Mouse (Mus musculus): ENCODE data around the gene Sall2. TPM values are rescaled to one million over a fixed set of nuclear protein-coding genes. Genes with fewer than 3 reads are reported as not detected.

Sall2 gene
- 16.2 and 16.9 TPM in 2 replicates for polyA plus RNA-seq (2015; fragmentation: Nextera tagmentation; extraction: Ambion mirVana)

DNA sequence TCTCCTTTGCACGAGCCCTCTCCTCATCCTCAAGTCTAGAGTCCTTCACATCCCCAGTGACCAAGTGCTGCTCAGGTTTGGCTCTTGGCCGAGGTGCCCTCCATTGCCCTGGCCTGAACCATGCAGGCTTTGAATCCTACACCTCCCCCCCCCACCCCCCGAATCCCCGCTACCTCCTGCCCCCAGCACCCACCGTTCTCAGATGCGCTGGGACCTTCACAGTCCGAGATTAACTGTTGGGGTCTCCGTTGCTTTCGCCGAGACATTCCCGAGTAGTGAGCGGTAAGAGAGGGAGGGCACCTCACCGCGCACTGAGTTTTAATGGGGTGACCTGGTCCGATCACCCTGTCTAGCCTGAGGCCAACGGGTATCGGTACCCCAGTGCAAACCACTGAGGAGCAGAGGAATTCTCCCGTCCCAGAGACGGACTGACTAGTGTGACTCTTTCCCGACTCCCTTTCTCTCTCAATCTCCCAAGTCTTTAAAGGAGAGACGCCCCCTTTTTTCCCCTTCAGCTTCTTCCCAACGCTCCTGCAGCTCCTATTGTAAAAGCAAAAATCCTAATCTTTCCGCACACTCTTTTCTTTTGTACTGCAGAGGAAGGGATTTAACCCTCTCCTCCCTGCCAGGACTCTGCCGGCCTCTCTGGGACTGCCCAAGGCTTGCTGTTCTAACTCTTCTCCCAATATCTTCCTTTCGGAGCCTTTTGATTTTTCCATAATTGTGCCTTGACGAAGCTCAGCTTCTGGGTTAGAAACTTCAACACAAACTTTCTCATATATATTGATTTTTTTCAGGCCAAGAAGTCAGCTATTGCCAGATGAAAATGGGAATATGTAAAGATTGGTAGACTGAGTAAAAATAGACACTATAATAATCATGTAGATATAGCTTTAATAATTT, at the start of gene Sall2:
Gene Sall2 (minus strand): TSS at position 853 of the 903 bp plus-strand sequence.
- H3K9ac ChIP-seq, result peak within 1 kb of the TSS; percentile 20; the same call in 1 of the 2 replicates
- H3K36me3 ChIP-seq, result no peaks in the 10 kb centered on the region
- ATAC-seq (ENCODE audit: borderline replicate concordance, extremely low read depth, low FRiP score, low TSS enrichment), result no peak
- H3K4me2 ChIP-seq, result peak within 1 kb of the TSS; percentile 71
- 0 out of 2 replicates have a peak, but pooled peaks cover 11% of the 10 kb centered on the region for H3K4me1 ChIP-seq
- WGBS, result 2% methylated on average over 26 of the region's 26 CpGs
- peaks cover 58% of the 10 kb centered on the region for H3K27me3 ChIP-seq
- no peak within 1 kb of the TSS for H3K27ac ChIP-seq
- no peaks in the 10 kb centered on the region for H3K9me3 ChIP-seq
- H3K4me3 ChIP-seq, result peak within 1 kb of the TSS; percentile 34

DNA sequence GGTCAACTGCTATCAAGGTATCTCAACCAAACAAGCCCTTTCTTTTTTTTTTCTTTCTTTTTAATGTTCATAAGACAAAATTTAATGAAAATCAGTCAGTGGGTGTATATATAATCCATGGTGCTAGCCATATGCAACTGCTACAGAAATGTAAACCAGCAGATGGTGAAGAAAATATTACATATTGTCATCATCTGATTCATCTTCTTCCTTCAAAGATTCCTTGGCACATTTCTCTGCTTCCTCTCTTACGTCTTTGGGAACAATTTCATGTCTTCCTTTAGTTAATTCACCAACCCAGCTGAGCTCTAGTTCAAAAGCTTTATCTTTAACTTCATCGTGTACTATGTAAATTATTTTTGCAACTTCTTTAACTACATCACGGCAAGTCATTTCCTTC, 40.2 kb upstream of the Sall2 start:
- no peaks in the 10 kb centered on the region for H3K4me1 ChIP-seq
- no peaks in the 10 kb centered on the region for H3K9me3 ChIP-seq
- no peaks in the 10 kb centered on the region for H3K27me3 ChIP-seq
- H3K27ac ChIP-seq, result no peak overlapping the region
- no peak overlapping the region for H3K4me2 ChIP-seq
- ATAC-seq (ENCODE audit: borderline replicate concordance, extremely low read depth, low FRiP score, low TSS enrichment), result no peak
- H3K36me3 ChIP-seq, result no peaks in the 10 kb centered on the region
- no peak overlapping the region for H3K4me3 ChIP-seq
- H3K9ac ChIP-seq, result no peak overlapping the region
- 77% methylated on average over 3 of the region's 3 CpGs for WGBS

DNA sequence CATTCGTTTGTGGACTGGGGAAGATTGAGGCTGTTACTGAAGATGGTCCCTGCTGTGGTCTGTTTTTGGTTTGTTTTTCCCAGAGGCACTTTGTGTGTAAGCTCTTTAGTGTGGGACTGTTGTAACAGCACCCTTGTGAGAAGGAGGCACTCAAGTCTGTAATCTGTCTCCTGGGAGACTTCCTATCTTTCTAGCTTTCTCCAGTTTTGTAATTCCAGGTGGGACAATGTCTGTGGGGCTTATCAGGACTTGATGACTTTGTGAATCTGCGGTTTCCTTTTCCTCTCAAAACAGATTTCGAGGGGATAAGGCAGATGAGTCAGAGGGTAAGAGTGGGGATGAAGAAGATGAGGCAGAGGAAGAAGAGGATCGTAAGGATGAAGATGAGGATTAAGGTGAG, 27.7 kb upstream of the Sall2 start, which contains the start of gene Olfr1513:
Gene Olfr1513 (minus strand): TSS at position 101 of the 400 bp plus-strand sequence.
- H3K27me3 ChIP-seq, result no peaks in the 10 kb centered on the region
- no peaks in the 10 kb centered on the region for H3K4me1 ChIP-seq
- ATAC-seq (ENCODE audit: borderline replicate concordance, extremely low read depth, low FRiP score, low TSS enrichment), result no peak
- no peak within 1 kb of the TSS for H3K4me3 ChIP-seq
- H3K27ac ChIP-seq, result no peak within 1 kb of the TSS
- no peak within 1 kb of the TSS for H3K9ac ChIP-seq
- H3K36me3 ChIP-seq, result no peaks in the 10 kb centered on the region
- H3K9me3 ChIP-seq, result no peaks in the 10 kb centered on the region
- WGBS, result 58% methylated on average over 4 of the region's 4 CpGs
- H3K4me2 ChIP-seq, result no peak within 1 kb of the TSS

DNA sequence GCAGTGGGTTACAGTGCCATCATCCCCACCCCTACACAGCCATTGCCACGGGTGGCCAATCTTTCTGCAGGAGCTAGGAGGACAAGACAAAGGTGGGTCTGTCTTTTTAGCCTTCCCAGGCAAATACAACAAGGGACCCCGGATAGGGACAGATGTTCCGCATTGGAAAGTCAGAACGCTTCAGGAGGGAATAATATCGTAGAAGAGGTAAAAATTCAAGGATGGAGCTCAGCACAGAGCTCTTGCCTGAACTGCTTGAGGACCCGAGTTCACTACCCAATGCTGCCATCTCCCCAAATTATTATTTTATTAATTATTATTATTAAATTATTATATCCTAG, 10.9 kb upstream of the Sall2 start:
- Histone ChIP-seq H3K4me2 (no peak overlapping the region), H3K4me3 (no peak overlapping the region), H3K27me3 (peaks cover 9% of the 10 kb centered on the region; the same call in 1 of the 2 replicates), H3K36me3 (no peaks in the 10 kb centered on the region), H3K4me1 (no peaks in the 10 kb centered on the region), H3K9me3 (no peaks in the 10 kb centered on the region), H3K9ac (no peak overlapping the region), H3K27ac (no peak overlapping the region)
- no peak for ATAC-seq (ENCODE audit: borderline replicate concordance, extremely low read depth, low FRiP score, low TSS enrichment)
- WGBS, result 66% methylated on average over 6 of the region's 6 CpGs

DNA sequence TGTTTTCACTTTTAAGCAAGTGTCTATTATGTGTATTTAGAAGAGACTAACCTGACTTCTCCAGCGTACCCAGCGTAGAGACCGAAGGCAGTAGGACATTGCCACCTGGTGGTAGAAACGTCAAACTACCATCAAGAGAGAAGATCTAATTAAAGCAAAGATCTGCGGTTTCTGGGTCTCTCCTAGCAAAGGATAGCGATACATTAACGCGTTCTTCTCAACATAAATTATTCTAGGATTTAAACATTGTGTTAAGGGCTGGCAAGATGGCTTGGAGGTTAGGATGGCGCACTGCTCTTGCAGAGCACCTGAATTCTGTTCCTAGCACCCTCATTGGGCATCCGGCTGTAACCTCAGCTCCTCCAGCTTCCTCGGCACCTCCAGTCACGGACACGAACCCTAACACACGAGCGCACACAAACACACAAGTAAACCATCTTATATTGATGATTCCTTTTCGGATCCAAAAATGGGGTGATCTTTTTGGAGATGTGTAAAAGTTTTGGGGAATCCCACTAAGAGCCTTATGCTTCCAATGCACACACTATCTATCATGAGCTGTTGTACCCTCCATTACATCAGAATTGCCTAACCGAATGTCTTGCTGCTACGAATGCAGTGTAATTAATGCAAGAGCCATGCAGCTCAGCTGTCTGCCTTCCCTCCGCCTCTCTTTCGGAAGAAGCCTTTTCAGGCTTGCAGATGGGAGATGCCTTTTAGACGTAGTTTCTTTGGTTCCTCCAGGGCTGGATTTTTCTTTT, 10.4 kb upstream of the Sall2 start:
- Histone ChIP-seq H3K4me2 (peak overlapping the region; percentile 32), H3K36me3 (no peaks in the 10 kb centered on the region), H3K4me1 (no peaks in the 10 kb centered on the region), H3K9me3 (no peaks in the 10 kb centered on the region), H3K27ac (no peak overlapping the region), H3K4me3 (no peak overlapping the region), H3K9ac (no peak overlapping the region), H3K27me3 (peaks cover 9% of the 10 kb centered on the region; the same call in 1 of the 2 replicates)
- ATAC-seq (ENCODE audit: borderline replicate concordance, extremely low read depth, low FRiP score, low TSS enrichment), result no peak
- WGBS, result 28% methylated on average over 21 of the region's 21 CpGs

DNA sequence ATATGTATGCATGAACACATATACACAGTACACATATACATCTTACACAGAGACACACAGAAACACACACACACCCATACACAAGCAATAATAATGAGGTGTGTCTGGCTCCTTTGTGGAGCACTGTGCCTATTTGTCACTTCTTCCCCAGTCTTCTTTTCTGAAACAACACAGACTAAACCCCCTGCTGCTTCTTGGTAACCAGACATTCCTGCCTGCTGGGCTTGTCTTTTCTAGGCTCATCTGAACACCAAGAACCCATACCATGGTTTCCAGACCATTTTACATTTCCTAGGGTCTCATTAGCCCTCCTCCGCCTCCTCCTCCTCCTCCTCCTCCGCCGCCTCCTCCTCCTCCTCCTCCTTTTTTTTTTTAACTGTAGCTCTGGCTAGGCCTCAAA, 3.6 kb upstream of the Sall2 start:
- H3K4me3 ChIP-seq, result no peak overlapping the region
- no peaks in the 10 kb centered on the region for H3K36me3 ChIP-seq
- no peak overlapping the region for H3K9ac ChIP-seq
- H3K27me3 ChIP-seq, result peaks cover 40% of the 10 kb centered on the region
- H3K4me2 ChIP-seq, result no peak overlapping the region
- ATAC-seq (ENCODE audit: borderline replicate concordance, extremely low read depth, low FRiP score, low TSS enrichment), result no peak
- no peak overlapping the region for H3K27ac ChIP-seq
- H3K9me3 ChIP-seq, result no peaks in the 10 kb centered on the region
- H3K4me1 ChIP-seq, result 0 out of 2 replicates have a peak, but pooled peaks cover 11% of the 10 kb centered on the region
- 68% methylated on average over 2 of the region's 3 CpGs for WGBS

DNA sequence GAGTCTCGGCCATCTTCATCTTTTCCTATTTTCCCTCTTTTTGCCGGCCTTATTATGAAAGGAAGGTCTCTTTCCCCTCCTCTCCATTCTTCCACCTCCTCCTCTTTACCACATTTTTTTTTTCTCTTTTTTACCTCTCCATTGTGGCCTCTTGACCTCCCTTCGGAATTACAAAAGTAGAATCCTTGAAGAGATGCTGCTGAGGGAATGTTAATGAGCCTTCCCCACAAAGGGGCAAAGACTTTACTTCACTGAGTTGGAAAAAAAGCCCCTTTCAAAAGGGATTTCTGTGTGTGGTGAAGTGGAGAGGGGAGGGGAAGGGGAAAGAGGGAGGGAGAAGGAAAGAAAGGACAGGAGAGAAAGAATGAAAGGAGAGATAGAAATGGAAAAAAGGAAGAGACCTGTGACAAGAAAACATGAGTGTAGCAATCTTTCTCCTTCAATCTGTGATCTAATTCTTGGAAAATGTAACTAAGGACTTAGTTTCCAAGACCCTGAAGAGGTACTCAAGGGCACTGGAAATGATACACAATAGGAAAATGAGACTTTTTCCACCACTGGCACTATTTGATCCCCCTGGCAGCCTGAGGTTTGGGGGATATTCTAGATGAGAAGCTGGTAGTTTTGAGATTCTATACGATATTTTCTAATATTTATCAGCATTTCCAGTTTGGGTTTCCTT, 2.6 kb upstream of the Sall2 start:
- ATAC-seq (ENCODE audit: borderline replicate concordance, extremely low read depth, low FRiP score, low TSS enrichment), result no peak
- no peak overlapping the region for H3K27ac ChIP-seq
- no peak overlapping the region for H3K9ac ChIP-seq
- H3K36me3 ChIP-seq, result no peaks in the 10 kb centered on the region
- 0 out of 2 replicates have a peak, but pooled peaks cover 11% of the 10 kb centered on the region for H3K4me1 ChIP-seq
- no peaks in the 10 kb centered on the region for H3K9me3 ChIP-seq
- H3K4me3 ChIP-seq, result no peak overlapping the region
- 27% methylated on average over 4 of the region's 4 CpGs for WGBS
- no peak overlapping the region for H3K4me2 ChIP-seq
- peaks cover 49% of the 10 kb centered on the region for H3K27me3 ChIP-seq

DNA sequence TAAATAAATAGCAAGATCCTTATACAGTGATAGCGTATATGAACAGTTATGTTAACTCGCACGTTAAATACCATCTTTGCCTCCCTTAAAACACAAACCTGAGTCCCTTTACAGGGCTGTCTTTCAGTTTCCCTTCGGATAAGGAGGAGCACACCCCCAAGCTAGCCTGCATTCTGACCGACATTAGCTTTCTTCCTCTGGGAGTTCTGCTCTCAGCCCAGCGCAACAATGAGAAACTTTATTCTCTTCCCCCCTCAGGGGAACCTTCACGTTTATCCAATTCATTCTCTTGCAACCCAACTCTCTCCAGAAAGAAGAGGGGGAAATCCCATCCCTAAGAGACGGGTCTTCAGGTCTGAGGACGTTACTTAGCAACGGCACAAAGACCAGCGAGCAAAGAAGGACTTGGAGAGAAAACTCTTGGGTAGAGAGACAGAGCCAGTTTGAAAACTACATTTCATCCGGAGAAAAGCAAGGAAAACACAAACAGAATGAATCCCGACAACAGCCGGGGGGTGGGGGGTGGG, 1.1 kb downstream of the Sall2 start:
- 4% methylated on average over 14 of the region's 14 CpGs for WGBS
- 0 out of 2 replicates have a peak overlapping the region, but pooled peaks have one; percentile 10 for H3K9ac ChIP-seq
- peaks cover 58% of the 10 kb centered on the region for H3K27me3 ChIP-seq
- H3K36me3 ChIP-seq, result no peaks in the 10 kb centered on the region
- peak overlapping the region; percentile 34 for H3K4me3 ChIP-seq
- ATAC-seq (ENCODE audit: borderline replicate concordance, extremely low read depth, low FRiP score, low TSS enrichment), result no peak
- 0 out of 2 replicates have a peak, but pooled peaks cover 11% of the 10 kb centered on the region for H3K4me1 ChIP-seq
- no peaks in the 10 kb centered on the region for H3K9me3 ChIP-seq
- H3K4me2 ChIP-seq, result peak overlapping the region; percentile 71
- no peak overlapping the region for H3K27ac ChIP-seq

DNA sequence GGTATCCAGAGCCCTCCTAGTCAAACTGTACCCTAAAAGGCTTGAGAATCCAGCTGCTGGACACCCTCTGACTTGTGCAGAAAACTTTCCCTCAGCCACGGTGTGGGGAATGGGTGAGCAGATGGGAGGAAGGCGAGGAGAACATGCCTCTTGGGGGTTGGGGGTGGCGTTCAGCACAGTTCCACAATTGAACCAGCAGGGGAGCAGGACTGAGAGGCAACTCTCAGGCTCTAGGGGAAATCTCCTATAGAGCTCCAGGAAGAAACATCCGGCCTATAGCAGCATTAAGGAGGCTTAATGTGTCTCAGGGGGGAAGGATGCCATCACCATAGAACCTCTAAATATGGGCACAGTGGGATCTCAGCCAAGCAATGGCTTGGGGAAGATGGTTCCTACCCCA, 2.7 kb downstream of the Sall2 start:
- Histone ChIP-seq H3K9me3 (no peaks in the 10 kb centered on the region), H3K27ac (no peak overlapping the region), H3K27me3 (peaks cover 49% of the 10 kb centered on the region), H3K4me2 (no peak overlapping the region), H3K4me3 (no peak overlapping the region), H3K4me1 (0 out of 2 replicates have a peak, but pooled peaks cover 11% of the 10 kb centered on the region), H3K9ac (no peak overlapping the region), H3K36me3 (no peaks in the 10 kb centered on the region)
- 17% methylated on average over 4 of the region's 4 CpGs for WGBS
- ATAC-seq (ENCODE audit: borderline replicate concordance, extremely low read depth, low FRiP score, low TSS enrichment), result no peak

DNA sequence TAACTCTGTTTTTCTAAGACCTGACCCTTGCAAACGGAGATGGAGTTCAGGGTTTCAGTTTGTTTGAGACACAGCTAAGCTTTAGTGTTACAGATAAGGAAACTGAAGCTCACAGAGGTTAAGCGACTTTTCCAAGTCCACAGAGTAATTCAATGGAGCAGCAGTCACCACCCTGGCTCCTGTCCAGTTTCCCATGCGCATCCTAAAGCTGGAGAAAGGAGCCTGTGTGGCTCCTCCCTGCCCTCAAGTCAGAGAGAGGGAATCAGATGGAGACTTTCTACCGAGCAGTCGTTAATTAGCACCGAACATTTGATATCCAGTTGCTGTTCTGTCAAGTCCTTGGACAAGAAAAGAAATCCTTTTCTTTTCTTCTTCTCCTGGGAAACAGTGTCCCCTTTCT, 9.2 kb downstream of the Sall2 start:
- Histone ChIP-seq H3K4me2 (no peak overlapping the region), H3K9ac (no peak overlapping the region), H3K4me3 (no peak overlapping the region), H3K9me3 (no peaks in the 10 kb centered on the region), H3K36me3 (peaks cover 4% of the 10 kb centered on the region; the same call in 1 of the 2 replicates), H3K4me1 (peaks cover 19% of the 10 kb centered on the region), H3K27me3 (no peaks in the 10 kb centered on the region), H3K27ac (no peak overlapping the region)
- WGBS, result 45% methylated on average over 6 of the region's 6 CpGs
- ATAC-seq (ENCODE audit: borderline replicate concordance, extremely low read depth, low FRiP score, low TSS enrichment), result no peak
